Mouse (Mus musculus) natural killer cell, adult 2 months (primary cell): ENCODE measurements at regions not wholly inside any gene's neighbourhood (a gene's known extent, or its start where the extent isn't known, plus 50 kb on each side); places are given as distances from the start of the nearest gene placed in this dataset.
A peak's percentile ranks its signal among the peaks of the same experiment; 100 is the strongest.

Experiments used
- DNase-seq, 2 experiments: peaks; one replicate each; pipeline ENCODE4 v3.0.0; 2022; ENCODE audit warnings: low spot score in 2 of 2

DNA sequence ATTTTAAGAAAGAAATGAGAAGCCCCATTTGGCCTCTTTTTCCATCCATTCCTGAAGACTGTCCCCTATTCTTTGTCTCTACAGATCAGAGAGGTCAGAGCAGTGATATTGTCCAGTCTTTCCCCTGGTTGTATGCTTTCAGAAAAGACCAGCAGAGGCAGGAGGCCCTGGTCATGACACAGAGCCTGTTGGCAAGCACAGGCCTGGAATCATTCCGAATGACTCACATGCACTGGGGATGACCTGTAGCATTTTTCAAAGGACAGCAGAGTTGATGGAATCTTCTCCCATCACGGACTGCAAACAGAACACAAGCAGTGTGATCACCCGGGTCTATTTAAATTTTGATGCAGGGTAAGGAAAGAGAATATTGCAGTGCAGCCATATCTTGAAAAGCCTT is 50.2 kb upstream of the Nxt1 start:
- DNase-seq: no peak

DNA sequence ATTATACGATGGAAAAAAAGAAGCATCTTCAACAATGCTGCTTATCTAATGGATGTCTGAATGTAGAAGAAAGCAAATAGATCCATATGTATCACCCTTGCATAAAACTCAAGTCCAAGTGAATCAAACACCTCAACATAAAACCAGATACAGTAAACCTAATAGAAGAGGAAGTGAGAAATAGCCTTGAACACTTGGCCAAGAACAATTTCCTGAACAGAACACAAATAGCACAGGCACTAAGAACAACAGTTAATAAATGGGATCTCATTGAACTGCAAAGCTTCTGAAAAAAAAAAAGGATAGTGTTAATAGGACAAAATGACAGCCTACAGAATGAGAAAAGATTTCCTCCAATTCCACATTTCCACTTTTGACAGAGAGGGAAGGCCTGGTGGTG is 60.5 kb upstream of the Nxt1 start:
- no peak for DNase-seq

DNA sequence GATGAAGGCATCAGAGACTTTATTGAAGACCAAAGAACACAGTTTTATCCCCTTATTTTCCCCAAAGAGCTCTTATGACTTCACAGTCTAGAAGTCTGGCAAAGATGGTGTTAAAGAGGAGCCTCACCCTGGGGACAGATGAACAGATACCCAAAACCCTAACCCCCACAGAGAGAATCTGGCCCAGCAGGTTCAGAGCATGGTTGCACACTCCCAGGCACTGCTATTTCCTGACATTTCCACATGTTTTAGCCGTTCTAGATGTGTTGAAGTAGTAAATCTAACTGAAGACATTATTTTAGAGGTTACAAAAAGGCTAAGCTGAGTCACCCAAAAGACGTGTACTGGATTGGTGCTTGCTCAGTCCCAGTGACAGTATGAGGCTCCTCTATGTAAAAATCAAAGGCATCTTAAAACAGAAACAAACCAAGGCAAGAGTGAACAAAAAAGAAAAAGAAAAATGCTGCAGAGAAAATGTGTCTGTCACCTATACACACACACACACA is 66.9 kb upstream of the Nxt1 start:
- no peak for DNase-seq

DNA sequence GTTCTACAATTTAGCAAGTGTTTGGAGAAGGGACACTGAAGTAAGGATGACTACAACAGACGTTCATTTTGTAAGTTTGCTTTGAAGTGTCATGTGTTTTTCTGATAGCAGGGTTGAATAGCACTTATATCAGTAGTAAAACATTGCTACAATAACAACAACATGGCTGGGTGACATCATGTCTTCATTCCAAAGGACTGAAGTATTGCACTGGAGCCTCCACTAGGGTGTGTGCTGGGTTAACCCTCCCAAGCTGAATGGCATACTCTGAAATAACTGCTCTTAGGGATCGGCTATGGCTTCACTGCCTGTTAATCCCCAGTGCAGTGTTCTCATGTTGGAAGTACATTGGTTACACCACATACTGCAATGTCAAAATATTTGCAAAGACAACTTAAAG is 68.5 kb upstream of the Nxt1 start:
- DNase-seq: no peak

DNA sequence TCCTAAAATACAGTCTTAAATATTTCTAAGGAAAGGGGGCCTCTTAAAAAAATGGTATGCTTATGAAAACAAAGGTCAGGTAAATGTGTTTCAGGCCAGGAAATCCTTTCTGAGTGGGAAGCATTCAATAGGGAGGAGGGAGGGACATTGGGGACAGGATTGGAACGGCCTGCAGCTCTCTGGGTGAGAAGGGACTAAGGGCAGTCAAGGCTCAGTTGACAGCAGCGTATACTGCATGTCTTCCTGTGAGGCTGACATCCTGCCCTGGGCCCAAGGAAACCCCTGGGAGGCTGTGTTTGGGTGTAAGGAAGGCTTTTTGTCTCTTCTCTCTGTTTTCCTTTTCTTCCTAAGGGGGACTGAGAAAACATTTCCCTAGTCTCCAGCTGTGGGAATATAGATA is 69.1 kb upstream of the Nxt1 start:
- DNase-seq: no peak

DNA sequence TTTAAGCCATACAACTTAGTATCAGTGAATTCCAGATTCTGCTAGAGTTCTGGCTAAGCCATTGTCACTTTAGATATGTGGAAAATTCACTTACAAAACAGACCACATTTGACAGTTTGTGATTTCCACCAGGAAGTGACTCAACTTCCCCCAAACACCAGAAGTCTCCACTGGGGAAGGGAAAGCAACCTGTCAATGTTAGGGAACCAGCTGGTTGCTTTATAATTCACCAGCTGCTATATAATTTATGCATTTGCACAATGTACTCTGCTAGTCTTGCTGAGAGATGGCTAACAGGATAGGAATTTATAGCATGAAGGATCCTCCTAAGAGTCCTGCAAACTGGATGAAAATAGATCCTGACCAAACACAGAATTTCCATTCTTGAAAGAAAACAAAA is 72.9 kb upstream of the Nxt1 start:
- no peak for DNase-seq

DNA sequence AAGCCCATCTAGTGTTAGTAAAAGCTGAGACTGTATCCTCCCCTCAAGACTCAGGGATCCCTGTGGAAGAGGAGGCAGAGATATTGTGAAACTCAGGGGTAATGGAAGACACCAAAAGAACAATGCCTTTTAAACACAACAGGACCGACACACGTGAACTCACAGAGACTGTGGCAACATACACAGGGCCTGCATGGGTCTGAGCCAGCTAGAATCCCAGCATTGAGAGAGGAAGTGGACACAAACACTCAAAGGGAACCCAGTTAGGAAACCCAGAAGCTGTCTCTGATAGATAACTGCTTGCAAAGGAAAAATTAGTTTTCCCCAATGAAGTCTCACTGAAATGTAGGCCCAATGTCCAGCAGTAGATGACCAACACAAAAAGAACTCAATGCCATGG is 75.4 kb upstream of the Nxt1 start:
- DNase-seq: no peak

DNA sequence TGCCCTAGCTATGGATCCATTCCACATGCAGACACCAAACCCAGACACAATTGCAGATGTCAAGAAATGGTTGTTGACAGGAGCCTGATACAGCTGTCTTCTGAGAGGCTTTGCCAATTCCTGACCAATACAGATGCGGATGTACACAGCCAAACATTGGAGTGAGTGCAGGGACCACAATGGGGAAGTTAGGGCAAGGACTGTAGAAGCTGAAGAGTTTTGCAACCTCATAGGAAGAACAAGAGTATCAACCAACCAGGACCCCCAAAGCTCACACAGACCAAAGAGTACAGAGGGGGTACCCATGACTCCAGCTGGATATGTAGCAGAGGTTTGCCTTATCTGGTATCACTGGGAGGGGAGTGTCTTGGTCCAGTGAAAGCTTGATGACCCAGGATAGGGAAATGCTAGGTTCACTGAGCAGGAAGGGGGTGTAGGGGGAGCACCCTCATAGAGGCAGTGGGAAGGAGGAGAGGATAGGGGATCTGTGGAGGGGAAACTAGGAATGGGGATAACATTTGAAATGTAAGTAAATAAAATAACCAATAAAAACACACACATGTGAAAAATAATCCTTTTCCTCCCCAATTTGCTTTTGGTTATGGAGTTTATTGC is 86.6 kb upstream of the Nxt1 start:
- no peak for DNase-seq

DNA sequence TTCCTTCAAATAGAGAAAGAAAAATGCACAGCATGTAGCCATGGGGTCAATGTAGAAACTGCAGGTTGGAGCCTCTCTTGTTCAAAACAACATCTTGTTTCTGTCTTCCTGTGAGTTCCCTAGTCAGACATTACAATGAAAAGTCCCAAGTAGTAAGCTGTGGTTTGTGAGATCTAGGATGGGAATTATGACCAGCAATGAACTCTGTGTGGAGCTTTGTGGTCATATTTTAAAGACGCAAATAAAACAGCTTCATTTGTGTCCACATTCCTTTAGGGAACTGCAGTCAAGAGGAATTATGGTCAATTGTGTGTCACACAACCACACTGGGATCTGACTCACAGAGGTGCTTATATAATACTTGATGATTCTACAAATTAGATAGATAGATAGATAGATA is 90.2 kb upstream of the Nxt1 start:
- DNase-seq: no peak

DNA sequence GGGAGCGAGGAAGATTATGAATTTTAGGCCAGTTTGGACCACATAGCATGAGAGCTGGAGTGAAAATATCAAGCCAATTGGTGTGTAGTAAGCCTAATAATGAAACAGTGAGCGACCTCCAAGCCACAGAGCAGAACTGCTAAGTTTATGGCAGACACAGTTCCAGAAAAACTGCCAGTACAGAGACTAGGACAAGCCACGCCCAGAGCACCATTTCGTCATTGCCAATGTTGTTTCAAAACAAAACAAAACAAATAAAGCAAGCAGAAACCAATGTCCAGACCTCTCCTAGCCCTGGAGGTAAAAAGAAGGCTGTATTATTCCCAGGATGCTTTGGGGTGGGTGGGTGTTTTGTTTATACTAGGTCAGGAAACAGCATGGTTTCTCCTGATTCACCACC is 90.7 kb upstream of the Nxt1 start:
- DNase-seq: no peak

DNA sequence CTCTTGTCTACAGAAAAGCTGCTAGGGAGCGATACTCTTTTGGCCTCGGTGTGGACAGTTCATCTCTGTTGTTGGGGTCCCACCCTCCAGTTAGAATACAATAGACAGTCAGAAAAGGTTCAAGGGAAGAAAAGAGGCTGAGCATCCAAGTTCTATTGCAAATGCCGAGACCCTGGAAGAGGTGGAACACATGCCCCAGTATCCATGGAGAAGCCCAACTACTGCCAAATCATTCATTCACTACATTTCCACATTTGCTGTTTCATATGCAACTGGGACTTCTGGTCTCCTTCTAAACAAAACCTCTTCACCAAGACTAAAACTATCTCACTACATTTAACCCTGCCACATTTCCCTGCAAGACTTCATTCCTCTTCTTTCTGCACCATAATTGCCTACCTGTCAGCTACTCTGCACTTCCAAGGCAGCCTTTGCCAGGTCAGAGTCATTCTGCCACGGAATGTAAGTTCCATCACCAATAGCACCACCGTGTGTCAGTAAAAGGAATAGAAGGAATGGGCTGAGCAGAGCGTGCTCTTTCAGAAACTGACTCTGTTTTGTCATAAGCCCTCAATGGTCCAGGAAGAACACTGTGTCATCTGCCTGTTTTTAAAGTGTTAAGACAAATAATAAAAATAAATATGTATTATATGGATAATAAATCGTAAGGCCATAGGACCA is 92.0 kb upstream of the Nxt1 start:
- peak in 1 of 2 experiments; percentile 14 for DNase-seq

DNA sequence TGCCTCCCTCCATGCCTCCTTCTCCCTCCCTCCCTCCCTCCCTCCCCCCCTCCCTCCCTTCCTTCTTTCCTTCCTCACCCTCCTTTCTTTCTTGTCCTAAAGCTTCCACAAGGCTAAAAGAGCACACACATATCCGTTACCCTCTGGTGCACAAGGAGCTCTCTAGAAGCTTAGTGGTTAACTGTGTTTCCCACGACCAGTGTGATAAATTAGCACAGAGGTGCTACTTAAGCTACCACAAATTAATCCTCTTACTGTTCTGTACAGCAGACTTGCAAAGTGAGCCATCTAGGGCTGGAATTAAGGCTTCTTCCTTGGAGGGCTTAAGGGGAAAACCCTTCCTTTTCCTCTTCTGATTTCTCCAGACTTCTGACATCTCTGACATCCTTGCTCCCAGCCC is 92.8 kb upstream of the Nxt1 start:
- no peak for DNase-seq

DNA sequence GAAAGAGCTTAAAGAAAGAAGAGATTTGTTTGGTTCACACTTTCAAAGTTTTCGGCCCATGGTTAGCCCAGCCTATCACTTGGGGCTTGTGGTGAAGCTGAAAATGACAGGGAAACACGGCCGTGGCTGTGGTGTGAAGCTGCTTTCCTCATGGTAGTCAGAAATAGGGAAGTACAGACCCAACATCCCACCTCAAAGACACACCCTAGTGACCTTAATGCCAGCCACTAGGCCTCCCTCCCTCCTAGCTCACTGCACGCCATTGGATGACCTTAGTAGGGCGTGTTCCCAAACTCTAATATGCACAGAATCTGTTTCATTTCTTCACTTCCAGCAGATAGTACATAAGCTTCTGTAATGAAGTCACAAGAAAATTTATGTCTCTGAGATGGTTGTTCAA is 93.4 kb upstream of the Nxt1 start:
- peak; percentile 0 to 16 for DNase-seq

DNA sequence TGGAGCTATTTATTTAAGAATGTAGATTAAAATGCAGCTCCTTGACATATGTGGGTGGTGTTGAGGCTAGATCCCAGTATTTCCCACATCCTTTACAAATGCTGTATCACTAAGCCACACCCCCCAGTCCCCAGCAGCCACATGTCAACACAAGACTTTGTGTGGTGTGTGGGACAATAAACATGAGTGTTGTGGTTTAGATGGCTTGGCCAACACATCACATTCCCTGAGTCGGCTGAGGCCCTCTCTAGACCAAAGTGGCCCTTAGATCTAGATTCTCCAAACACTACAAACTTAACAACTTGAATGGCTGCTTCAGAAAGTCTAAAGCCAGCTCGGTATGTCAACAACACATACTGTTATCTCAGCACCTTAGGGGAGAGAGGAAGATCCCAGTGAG is 94.2 kb upstream of the Nxt1 start:
- DNase-seq: no peak

DNA sequence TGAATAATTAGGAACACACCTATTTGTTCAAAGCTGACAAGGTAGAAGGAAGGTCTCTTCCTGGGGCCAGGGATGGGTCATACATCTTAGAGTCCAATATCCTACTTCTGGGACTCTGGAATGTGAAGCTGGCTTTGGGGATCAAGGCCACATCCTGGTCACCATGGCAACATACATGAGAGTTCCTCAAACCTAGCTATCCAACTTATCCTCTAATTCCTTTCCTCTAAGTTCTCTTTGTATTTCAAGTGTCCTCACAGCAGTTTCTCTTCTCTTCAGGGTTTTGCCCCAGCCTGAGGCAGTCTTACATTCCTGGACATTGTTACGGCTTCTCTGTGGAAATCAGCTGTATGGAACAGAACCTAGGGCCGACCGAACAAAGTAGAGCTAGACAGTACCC is 97.0 kb upstream of the Nxt1 start:
- DNase-seq: no peak

DNA sequence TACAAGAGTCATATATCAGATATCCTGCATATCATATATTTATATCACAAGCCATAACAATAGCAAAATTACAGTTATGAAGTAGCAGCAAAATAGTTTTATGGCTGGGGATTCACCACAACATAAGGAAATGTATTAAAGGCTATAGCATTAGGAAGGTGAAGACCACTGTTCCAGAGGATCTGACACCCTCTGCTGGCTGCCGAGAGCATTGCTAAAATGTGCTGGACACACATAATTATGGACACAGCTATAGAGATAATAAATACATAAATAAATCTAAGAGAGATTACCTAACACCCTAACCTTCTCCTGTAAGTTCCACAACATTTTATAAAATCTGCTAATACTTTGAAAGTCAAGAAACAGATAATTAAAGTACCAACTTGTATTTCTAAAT is 100.2 kb upstream of the Nxt1 start:
- peak in 1 of 2 experiments; percentile 24 for DNase-seq

DNA sequence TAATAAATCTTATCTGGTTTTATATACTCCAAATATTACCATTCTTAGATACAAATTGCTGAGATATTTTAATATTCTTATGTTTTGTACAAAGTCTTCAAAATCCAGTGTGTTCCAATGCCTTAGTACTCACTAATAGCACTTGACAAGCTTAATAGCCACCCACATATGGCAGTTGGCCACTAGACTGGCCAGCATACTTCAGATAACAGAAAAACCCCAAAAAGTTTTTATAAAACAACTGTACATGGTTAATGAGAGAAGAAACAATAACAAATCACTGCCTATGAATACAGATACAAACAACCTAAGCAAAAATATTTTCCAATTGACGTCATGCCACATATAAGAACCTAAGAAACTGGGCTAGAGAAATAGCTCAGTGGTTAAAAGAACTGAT is 100.8 kb upstream of the Nxt1 start:
- DNase-seq: no peak

DNA sequence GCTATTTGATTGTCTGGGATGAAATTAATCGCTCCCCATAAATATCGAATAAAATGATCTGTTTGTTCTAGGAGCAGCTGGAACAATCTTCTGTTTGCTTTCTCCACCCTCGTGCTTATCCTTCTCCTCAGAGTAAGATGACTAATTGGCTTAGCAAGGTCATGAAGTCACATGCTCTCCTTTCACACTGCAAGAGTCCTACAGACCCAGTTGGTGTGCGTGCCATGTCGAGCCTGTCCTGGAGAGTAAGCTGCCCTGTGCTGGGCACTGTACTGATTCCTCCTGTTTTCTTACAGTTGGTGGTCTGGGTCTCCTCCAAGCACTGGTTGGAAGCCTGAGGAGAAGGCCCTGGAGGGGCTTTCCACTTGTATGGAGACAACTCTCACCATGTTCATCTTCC is 101.4 kb upstream of the Nxt1 start:
- DNase-seq: no peak

DNA sequence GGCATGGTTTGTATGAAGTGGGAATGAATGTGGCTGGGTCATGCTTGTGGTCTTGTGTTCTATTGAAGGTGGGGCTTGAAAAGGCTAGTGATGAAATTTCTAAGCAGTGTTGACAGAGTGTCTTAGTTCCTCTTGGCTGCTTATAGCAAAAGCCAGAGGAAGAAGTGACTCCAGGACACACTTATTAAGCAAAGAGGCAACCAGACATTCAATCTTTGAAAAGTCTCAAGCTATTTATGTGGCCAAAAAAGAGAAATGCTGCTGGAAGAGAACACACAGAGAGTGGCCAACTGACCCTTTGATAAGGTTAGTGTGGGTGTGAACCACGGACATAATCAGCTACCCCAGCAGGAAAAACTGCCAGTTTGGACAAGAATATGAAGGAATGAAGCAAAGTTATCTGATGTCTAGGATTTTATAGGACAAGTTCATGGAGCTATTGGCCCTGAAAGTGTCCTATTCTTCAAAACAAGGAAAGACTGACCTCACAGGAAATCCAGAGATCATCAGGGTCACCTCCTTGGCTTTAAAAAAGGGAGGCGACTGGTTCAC is 104.4 kb upstream of the Nxt1 start:
- DNase-seq: no peak

DNA sequence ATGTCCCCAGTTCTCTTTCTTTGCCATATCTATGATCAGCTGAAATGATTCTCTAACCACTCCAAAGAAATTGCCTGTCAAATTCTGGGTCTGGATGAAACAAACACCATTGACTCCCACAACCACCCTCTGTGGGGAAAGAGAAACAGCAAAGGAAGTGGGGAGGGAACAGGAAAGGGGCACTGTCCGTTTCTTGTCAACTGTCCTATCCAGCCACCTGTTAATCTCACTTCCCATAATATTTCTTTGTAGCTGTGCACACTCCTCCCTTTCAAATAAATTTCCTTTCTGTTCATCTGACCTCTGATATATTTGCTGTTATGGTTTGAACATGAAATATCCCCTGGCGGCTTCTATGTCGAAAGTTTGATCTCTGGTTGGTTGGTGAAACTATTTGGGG is 109.0 kb upstream of the Nxt1 start:
- no peak for DNase-seq

DNA sequence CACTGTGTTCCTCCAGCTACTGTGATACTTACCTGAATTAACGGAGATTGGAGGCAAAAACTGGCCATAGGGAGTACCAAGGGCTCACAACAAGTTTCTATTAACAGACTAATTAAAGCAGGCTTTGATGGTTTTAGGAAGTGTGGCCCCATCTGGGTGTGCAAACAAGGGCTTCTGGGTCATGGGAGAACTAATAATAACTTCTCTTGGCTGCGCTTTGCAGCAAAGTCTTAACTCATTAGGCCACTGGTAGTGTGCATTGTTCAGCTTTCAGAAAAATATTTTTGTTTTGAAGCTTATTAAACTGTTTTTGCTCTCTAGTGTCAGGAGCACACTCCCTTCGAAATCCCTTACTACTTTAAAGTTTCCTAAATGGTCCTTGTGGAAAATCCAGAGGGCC is 110.4 kb upstream of the Nxt1 start:
- DNase-seq: no peak

DNA sequence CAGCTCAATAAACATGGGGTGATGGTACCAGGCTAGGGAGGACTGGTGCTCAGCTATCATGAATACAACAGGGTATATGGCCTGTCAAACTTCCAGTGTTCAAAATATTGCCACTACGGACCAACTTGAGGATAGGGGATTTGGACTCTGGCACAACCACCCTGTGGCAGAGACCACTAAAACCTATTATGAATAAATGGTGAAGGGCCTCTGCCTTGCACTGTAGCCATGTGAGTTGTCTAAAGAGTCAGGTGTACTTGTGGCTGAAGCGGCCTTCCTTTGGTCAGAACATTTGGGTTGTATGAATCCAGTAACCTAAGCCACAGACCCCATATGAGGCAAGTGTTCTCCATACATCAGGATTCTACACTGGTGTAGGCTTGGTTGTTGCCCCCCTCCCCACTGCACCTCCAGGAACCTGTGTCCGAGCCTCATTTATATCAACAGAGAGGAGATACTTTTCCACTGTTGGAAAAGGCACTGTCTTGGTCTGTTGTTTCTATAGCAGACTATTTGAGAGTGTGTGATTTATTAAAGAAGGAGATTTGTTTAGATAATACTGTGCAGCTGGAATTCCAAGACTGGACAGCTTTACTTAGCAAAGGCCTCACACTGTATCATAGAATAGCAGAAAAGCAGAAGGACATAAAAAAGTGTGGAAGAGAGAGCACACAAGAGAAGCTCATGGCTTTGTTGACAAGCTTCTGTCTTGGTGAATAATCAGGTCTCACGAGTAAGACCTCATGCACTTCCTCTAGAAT is 112.2 kb upstream of the Nxt1 start:
- DNase-seq: no peak

DNA sequence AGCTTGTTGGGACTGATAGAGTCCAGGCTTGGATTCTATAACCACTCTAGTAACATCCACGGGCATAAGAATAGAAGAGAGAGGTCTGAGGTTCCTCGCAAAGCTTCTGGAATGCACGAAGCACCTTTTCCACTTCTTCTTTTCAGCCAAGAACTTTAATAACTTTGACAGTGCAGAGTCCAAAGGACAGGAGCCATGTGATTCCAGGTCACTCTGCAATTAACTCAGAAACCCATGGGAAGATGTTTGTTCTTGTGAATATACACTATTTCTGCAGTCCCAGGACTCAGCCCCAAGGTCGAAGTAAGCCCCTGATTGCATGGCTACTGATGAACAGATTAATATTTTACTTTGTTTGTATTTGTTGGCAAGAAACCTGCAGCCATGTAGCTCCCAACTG is 113.0 kb upstream of the Nxt1 start:
- no peak for DNase-seq
